Mouse (Mus musculus) heart, postnatal 36 days (tissue): Measurements from ENCODE around the gene Gtf2a1l. TPM values are rescaled to one million over a fixed set of nuclear protein-coding genes. Genes with fewer than 3 reads are reported as not detected.

Experiments
- DNase-seq, 2 experiments: peaks; one replicate each; pipeline ENCODE4 v3.0.0; 2021 to 2022
- intact Hi-C: fragments of 180-260 bp; cut with DNase I; formaldehyde crosslinking; loops from one replicate; pipeline ENCODE4 v1.15.1; 2025
- total RNA-seq, 2 experiments: library from RNA; stranded (reverse); gene quantifications; 2 replicates each; pipeline ENCODE4 v1.2.3; 2021

The Gtf2a1l gene
- total RNA-seq: not detected

DNA sequence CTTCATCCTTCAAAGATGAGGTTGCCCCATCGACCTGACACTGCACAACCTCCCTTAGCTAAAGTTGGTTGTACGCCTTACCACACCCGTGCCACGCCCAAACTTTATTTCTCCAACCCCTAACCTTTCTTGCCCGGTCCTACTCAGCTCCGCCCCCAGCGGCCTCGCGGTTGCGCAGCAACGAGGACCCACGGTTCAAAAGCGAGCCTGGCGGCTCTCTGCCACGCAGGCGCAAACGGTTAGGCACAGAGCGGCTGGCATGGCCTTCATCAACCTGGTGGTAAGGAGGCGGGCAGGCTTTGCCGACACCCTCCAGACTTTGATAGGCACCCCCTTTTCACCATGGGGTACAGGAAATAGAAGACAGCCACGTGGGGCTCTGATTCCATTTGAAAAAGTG, at the start of gene Gtf2a1l:
Gtf2a1l (plus strand) TSS at position 209 of the 400 bp plus-strand sequence.
- intact Hi-C loops: no loop called here
- DNase-seq: no peak

DNA sequence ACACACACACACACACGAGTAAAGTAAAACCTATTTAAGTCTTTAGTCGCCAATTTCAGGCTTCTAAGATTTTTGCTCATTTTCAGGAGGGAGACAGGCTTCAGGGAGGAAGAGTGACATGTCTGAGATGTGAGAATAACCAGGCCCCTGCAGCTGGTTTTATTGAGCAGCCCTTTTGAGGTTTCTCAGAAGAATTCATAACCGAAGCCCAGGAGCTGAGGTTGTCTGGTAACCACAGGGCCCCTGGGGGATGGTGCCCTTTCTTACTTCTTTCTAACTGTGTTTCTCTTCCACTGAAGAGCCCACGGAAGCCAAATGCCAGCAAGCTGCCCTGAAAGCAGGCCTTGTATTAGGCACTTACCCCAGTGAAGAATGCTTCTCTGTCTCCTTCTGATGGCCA, 47.5 kb upstream of the Gtf2a1l start:
- intact Hi-C loops: no loop called here
- no peak for DNase-seq

DNA sequence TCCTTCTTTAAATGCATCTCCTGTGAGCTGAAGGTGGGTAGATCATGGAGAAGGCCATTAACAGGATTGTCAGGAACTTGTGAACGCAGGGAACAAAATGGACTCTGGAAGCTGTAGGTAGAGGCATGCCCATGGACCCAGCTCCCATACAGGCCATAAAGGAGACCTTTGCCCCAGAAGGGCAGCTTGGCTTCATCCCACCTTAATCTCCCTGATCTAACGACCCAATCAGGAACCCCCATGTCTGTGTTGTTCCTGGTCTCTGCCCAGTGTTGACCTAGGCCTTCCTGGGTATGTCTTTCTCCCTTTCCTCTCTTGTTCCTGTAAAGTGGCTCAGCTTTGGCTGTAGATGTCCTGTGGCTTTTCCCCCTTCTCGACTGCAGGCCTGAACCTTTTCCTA, 47.1 kb upstream of the Gtf2a1l start:
- no peak for DNase-seq
- intact Hi-C loops: no loop called here

DNA sequence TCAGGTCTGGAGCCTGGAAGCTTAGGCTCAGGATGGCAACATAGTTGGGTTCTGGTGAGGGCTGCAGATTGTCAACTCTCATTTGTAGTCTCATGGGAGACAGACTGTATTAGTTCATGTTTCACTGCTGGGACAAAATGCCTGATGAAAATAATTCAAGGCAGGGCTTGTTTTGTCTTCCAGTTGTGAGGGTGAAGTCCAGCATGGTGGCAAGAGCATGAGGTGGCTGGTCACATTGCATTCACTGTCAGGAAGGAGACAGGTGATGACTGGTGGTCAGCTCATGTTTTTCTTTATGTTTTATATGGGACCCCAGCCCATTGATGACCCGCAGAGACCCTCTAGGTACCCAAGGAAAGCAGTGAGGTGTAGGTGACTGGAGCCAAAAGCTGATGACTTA, 45.7 kb upstream of the Gtf2a1l start:
- DNase-seq: no peak
- intact Hi-C loops: no loop called here

DNA sequence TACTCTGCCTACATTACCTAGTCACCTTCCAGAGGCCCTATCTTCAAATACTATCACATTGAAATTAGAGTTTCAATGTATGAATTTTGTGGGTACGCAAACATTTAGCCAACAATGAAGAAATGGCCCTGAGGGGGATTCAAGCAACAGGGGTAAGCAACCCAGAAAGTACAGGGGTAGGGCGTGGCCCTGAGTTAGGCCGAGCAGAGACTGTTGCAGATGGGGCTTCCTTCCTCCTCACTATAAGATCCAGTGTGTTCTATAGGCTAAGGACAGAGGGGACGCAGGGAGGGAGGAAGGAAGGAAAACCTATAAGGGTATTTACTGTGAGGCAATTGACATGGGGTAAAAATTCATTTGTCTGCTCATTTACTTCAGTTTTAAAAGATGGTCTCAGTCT, 44.1 kb upstream of the Gtf2a1l start:
- DNase-seq: no peak
- intact Hi-C loops: no loop called here

DNA sequence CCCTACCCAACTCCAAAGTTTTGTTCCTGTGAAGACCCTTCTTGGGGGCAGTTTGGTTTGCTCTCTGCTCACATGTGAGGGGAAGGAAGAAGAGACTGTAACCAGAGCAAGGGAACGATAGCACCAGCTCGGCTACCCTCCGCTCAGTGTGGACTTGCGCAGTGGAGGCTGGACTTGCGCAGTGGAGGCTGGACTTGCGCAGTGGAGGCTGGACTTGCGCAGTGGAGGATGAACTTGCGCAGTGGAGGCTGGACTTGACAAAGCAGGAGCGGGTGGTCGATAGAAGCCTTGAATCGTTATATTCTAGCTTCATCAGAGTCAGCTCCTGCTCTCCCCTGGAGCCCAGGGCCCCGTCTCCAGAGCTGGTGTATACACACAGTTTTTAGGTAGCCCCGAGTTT, 43.1 kb upstream of the Gtf2a1l start:
- intact Hi-C loops: no loop called here
- no peak for DNase-seq

DNA sequence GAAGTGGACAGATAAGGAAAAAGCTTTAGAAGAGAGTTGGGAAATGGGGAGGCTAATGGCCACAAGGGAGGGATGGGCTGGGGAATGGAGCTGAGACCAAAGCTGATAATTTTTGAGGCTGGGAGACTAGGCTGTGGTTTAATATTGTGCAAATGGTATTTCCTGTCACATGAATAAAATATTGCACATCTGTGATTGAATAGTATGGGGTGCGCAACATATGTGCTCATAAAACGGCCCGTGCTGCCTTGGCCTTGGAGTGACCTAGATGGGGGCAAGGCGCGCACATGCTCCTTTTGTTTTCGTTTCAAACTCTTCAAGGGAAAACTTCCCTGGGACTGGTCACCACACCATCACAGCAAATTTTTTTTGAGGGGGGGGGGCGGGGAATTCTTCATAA, 42.5 kb upstream of the Gtf2a1l start:
- intact Hi-C loops: loop anchor here (2.0 kb wide), 1 partner anchor 27 kb away; no protein-coding TSS in a partner anchor
- no peak for DNase-seq

DNA sequence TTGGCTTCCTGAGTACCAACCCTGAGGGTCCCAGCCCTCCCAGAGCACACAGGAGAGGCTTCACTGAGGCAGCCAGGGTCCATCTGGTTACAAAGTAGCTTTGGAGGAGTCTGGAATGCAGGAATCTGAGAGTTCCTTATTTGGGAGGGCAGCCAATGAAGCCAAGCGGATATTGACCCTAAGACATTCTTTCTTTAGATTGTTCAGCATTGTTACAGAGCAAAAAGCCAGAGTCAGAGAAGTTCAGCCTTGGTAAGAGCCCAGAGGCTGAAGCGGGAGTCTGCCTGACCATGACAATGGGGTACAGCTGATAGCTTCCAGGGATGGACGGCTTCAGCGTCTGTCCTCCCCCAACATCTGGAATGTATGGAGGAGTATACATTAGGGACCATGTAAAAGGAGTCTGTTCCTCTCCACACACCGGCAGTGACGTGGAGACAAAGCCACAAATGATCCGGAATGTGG, 42.1 kb upstream of the Gtf2a1l start:
- intact Hi-C loops: loop anchor here (2.0 kb wide), 1 partner anchor 28 kb away; no protein-coding TSS in a partner anchor
- peak in 1 of 2 experiments; percentile 26 for DNase-seq

DNA sequence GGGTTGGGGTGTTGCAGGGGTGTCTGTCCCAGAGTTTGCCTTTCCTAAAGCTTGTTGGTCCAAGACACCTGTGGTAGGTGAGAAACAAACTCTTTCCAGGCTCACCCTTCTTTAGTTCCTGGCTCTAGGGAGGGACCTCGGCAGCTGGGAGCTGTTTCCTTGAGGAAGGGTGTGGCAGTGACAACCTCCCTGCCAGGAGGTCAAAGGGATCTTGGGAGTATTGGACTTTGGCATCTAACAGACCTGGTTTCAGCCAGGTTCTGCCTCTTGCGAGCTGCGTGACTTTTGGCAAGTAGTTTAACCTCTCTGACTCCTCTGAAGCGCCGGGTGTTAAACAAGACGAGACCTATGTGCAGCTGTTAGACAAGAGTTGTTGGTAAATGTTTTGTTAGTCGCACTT, 41.3 kb upstream of the Gtf2a1l start:
- intact Hi-C loops: loop anchor here (2.0 kb wide), 1 partner anchor 28 kb away; no protein-coding TSS in a partner anchor
- peak in 1 of 2 experiments; percentile 46 for DNase-seq

DNA sequence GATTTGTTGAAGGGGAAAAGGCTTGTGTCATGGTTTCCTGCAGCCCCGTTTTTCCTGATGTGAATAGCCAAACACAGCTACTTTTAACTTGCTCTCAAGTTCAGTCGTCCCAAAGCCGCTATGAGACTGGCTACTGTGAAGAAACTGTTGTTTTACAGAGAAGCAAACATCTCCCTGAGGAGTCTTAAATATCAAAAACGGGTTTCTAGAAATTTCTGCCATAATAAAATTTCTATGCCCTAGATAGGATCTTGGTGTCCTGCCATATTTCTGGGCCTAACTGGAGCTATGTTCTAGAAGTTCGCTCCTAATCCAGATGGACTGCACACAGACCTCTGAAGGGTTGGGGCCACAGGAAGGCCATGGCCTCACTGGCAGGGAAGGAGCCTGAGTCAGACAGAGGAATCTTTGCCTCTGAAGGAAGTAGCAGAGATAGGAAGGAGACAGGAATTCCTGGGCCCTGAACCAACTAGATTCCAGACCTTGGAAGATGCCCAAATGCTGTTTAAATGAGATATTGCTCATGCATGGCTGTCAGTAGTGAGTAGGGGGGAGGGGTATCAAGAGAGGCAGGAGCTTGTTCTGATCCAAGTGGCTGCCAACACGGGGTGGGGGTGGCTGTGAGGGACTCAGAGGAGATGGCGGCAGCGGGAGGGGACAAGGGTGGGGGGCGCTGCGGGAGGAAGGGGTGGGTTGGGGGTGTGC, 39.6 kb upstream of the Gtf2a1l start:
- intact Hi-C loops: no loop called here
- DNase-seq: peak; percentile 68 to 70

DNA sequence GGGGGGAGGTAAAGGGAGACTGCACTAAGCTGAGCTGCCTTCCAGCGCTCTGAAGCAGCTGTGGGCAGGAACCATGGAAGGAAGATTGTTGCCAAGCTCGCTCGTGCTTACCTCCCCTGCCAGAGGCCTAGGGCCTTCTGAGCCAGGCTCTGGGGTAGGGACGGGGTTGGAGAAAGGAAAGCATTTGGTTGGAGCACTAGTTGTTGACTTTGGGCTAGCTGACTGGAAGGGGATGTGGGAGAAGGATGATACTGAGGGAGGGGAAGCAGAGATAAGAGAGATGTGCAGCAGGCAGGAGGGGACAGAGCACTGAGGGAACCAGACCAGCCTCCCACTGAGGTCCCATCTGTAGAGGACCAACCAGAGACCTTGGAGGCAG, 39.1 kb upstream of the Gtf2a1l start:
- intact Hi-C loops: no loop called here
- peak; percentile 54 to 64 for DNase-seq

DNA sequence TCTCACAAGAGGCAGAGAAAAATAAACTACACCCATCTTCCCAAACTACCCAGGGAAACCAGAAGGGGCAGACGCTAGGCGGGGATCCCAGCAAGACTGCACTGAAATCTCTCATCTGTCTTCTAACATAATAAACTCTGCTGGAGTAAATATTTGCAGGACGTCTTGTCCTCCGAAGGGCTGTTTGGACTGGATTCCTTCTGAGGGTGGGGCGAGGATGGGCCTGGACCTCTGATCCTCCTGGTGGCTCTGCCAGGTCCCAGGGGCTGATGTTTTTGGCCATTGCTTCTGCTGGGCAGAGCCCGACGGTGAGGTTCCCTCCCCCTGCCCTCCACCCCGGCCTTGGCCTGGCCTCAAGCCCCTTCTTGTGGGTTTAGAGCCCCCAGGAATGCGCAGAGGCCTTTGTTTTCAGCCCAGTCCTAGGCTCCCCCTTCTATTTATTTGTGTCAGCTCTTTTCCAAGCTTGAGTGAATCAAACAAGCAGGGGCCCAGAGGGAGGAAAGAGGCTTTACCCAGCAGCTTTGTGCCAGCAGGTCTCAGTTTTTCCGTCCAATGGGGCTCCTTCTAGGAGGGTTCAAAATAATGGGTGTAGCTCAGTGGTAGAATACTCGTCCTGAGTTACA, 38.4 kb upstream of the Gtf2a1l start:
- DNase-seq: peak; percentile 52 to 76
- intact Hi-C loops: loop anchor here (10.0 kb wide), 2 partner anchors 185 to 565 kb away; partner anchors contain the start of genes Fbxo11 and Foxn2

DNA sequence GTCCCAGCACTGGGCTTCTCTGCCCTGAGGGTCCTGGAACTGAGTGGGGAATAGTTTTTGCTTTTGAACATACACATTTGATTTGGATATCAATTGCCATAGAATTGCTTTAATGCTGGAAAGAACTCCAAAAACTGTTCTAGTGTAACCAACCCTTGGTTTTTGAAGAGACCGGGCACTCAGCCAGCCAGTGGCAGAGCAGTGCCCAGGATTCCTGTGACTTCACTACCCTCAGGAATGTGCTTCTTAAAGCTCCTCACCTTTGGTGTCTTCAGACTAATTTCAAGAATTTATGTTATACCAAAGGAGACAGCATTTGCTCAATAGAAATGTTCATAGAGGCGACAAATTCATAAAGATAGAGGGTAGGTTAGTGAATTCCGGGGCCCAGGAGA, 37.9 kb upstream of the Gtf2a1l start:
- intact Hi-C loops: loop anchor here (10.0 kb wide), 2 partner anchors 186 to 566 kb away; partner anchors contain the start of genes Fbxo11 and Foxn2
- peak in 1 of 2 experiments; percentile 23 for DNase-seq

DNA sequence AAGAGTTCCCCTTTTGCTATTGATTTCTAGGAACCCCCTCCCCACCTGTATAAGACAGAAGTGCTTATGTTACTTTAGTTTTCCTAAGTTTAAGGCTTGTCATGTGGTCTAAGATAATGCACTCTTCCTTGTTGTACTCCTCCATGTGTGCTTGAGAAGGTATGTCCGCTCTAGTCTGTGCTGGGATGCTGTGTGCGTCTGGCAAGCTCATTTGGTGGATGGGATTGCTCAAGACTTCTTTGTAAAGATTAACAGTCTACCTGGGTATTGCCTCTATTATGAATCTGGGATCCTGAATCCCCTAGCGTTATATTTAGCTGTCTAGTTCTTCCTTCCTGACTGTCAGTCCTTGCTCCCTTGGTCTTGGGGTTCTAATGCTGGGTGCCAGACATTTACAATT, 35.8 kb upstream of the Gtf2a1l start:
- intact Hi-C loops: loop anchor here (2.0 to 10.0 kb wide), 3 partner anchors 70 to 568 kb away; partner anchors contain the start of genes Fbxo11 and Foxn2
- DNase-seq: no peak

DNA sequence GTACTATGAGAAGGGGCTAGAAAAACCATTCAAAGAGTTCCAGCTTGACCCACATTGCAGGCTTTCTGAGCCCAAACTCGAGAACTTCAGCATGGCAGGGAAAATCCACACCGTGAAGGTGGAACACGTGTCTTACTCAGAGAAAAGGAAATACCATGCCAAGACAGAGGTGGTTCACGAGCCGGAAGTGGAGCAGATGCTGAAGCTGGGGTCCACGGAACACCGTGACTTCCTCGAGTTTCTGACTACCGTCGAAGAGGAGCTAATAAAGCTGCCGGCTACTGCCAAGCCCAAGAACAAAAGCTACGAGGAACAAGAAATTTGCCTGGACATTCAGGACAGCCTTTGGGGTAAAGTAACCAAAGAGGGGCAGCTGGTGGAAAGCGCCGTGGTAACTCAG, 32.4 kb upstream of the Gtf2a1l start:
- DNase-seq: no peak
- intact Hi-C loops: loop anchor here (10.0 kb wide), 2 partner anchors 191 to 571 kb away; partner anchors contain the start of genes Fbxo11 and Foxn2

DNA sequence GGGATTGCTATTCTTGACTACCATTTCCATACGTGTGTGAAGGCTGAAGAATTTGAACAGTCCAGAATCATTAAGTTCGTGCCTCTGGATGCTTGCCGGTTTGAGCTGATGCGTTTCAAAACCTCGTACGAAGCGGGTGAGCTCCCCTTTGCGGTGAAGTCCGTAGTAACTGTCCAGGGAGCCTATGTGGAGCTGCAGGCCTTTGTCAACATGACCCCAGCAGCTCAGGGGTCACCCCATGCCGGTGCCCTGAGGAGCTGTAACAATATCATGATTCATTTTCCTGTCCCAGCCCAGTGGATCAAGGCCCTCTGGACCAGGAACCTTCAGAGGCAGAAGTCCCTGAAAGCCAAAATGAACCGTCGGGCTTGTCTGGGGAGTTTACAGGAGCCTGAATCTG, 31.9 kb upstream of the Gtf2a1l start:
- DNase-seq: no peak
- intact Hi-C loops: loop anchor here (10.0 kb wide), 2 partner anchors 192 to 572 kb away; partner anchors contain the start of genes Fbxo11 and Foxn2

DNA sequence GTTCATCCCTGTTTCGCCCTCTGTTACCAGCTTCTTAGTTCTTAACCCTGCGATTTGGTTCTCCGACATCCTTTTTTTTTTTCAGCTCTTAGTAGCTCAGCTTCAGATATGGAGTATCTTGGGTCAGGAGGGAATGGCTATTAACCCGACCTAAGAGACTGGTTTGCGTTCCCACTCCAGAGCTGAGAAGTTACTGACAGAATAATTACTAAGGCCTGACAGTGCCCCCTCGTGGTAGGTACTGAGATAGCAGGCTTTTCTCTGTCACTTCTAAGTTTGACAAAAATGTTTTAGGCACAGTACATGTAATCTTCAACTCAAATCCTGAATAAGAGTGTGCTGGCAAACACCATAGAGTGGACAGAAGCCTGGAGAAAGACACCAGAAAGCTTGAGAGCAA, 27.4 kb upstream of the Gtf2a1l start:
- intact Hi-C loops: loop anchor here (2.0 to 5.0 kb wide), 4 partner anchors 44 to 384 kb away; partner anchors contain the start of gene Ston1
- DNase-seq: peak; percentile 73 to 82

DNA sequence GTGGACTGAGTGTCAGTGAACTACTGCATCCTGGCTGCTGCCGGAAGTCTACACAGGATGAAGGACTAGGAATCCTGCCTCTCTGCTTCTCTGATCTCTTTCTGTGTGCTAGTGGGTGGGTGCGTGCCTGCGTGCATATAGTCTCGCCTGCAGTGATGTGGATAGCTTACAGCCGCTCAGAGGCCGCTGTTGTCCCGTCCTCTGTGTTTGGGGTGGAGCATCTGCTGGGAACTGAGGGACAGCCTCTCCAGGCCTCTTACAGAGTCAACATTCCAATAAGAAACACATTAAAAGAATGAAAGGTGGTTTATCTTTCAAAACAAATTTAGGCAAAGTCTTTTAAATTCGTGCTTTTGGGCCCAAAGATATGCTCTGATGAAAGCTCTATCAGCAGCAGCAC, 26.6 kb upstream of the Gtf2a1l start:
- intact Hi-C loops: loop anchor here (2.0 to 5.0 kb wide), 4 partner anchors 45 to 385 kb away; partner anchors contain the start of gene Ston1

DNA sequence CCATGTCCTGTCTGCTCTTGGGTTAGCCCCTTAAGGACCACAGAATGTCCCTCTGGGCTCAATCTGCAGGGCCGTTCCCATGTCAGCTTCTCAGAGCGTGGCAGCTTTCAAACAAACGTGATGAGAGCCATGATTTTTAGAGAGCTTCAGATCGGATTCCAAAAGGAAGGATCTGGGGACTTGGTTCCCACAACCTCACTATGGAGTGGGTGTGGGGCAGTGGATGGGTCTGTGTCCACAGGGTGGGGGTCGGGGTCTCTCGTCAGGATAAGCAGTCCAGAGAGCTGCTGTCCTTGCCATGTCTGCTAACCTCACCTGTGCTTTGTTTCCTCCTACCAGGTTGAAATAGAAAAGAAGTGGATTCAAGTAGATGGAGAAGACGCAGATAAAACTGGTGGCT, 23.6 kb upstream of the Gtf2a1l start:
- intact Hi-C loops: loop anchor here (5.0 kb wide), 1 partner anchor 388 kb away; no protein-coding TSS in a partner anchor

More for the DNA sequence above, 26.6 kb upstream of the Gtf2a1l start:
- DNase-seq: no peak

DNA sequence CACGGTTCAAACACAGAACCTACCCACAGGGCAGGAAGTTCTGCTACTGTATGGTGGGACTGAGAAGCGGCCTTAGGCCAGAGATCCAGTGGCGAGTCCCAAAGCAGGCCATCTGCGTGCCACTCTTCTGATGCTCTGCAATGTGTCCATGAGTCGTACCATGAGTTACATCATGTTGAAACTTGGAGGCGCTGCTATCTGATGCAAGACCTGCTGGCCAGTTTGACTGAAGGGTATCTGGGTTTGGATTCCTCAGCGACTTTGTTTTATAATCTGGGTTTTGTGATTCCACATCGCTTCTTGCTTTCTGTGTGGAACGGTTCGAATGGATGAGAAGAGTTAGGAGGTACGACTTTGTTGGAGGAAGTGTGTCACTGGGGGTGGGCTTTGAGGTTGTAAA, 23.2 kb upstream of the Gtf2a1l start:
- intact Hi-C loops: no loop called here

More for the DNA sequence above, 23.6 kb upstream of the Gtf2a1l start:
- DNase-seq: no peak

DNA sequence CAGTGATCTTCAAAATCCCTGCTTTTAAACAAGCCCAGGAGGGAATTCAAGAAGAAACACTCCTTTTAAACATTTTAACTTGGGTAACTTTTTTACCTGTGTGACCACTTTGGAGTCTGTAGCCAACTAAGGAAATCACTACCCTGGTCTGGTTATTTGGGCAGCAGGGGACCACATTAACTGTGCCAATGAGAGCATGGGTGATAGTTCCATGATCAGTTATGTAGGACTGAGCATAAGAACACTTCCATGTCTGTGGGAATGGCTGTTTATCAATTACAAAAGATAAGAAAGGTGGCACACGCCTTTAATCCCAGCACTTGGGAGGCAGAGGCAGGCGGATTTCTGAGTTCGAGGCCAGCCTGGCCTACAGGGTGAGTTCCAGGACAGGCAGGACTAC, 21.3 kb upstream of the Gtf2a1l start:
- DNase-seq: no peak
- intact Hi-C loops: no loop called here

More for the DNA sequence above, 23.2 kb upstream of the Gtf2a1l start:
- DNase-seq: no peak
